Mouse (Mus musculus) liver, embryonic 14.5 days (tissue): ENCODE measurements around the gene Asb17.

ENCODE experiments used
- CTCF ChIP-seq: IDR thresholded peaks from 2 replicates; pipeline ENCODE4 v1.5.1; 2016; ENCODE audit warnings: antibody characterized with exemption, low read depth, control low read depth
- EP300 ChIP-seq: IDR thresholded peaks from 2 replicates; pipeline ENCODE4 v1.6.1; 2016; ENCODE audit warnings: antibody characterized with exemption, low read depth

DNA sequence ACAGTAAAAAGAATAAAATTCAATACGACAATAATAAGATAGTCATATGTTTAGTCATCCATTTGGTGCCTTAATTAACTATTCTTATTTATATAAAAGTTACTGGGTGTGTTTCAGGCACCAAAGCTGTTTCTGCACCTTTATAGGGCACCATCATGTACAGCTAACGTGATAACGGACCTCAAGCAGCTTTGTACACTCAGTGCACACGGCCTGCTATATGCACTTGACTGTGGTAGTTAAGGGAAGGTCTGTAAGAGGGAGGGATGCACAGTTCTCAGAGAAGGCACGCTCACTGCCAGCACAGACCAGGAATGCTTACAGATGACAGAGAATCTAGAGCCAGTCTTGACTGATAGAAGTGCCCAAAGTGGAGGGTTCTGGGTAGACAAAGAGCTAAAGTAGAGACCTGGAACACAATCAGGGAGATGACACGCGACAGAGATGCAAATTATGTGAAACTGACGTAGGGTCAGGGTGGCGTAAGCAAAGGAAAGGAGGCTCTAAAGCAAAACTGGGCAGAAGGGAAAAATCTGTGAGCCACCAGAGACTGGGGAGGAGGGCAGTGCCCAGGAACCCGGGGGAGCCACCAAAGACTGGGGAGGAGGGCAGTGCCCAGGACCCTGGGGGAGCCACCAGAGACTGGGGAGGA is 14.5 kb downstream of the Asb17 start:
- TF ChIP-seq CTCF, result no peak
- no peak for TF ChIP-seq EP300
